Mouse (Mus musculus): ENCODE data around the gene Gpr142. TPM values are rescaled to one million over a fixed set of nuclear protein-coding genes. Genes with fewer than 3 reads are reported as not detected.

The Gpr142 gene
- polyA plus RNA-seq, 1 experiment from 2014 or later: not detected

GRCm38 (mm10) chr11:114795848-114796322 is 2.8 kb upstream of the Gpr142 start, which contains the start of gene Btbd17:
Gene Btbd17, minus strand, starts transcription at chr11:114795945.
- peak within 1 kb of the TSS; percentile 67 for H3K4me2 ChIP-seq (ENCODE audit: low read depth, low read length)
- 18% methylated on average over 4 of the region's 4 CpGs for WGBS
- ATAC-seq (ENCODE audit: low read depth): no peak; the same call in 1 of the 2 replicates
- no peaks in the 10 kb centered on the region for H3K9me3 ChIP-seq (ENCODE audit: control insufficient read depth, low read length)
- peak within 1 kb of the TSS; percentile 42 for H3K4me3 ChIP-seq (ENCODE audit: low read length)
- peaks cover 18% of the 10 kb centered on the region for H3K4me1 ChIP-seq (replicated peaks; ENCODE audit: control insufficient read depth, insufficient read depth, low read length)
- H3K27ac ChIP-seq (ENCODE audit: low read length): no peak within 1 kb of the TSS
- H3K36me3 ChIP-seq (ENCODE audit: control insufficient read depth, insufficient read depth, low read length): no peaks in the 10 kb centered on the region
- no peak within 1 kb of the TSS for H3K9ac ChIP-seq (ENCODE audit: low read length)
- H3K27me3 ChIP-seq (ENCODE audit: control insufficient read depth, insufficient read depth, low read depth, low read length): peaks cover 31% of the 10 kb centered on the region

- Histone ChIP-seq H3K4me1 (replicated peaks; ENCODE audit: control insufficient read depth, insufficient read depth, low read length) (peaks cover 9% of the 10 kb centered on the region), H3K9me3 (ENCODE audit: control insufficient read depth, low read length) (no peaks in the 10 kb centered on the region), H3K9ac (ENCODE audit: low read length) (no peak overlapping the region), H3K4me3 (ENCODE audit: low read length) (no peak overlapping the region), H3K27ac (ENCODE audit: low read length) (no peak overlapping the region), H3K27me3 (ENCODE audit: control insufficient read depth, insufficient read depth, low read depth, low read length) (peaks cover 19% of the 10 kb centered on the region), H3K4me2 (ENCODE audit: low read depth, low read length) (no peak overlapping the region), H3K36me3 (ENCODE audit: control insufficient read depth, insufficient read depth, low read length) (no peaks in the 10 kb centered on the region)
- 79% methylated on average over 7 of the region's 7 CpGs for WGBS
- no peak for ATAC-seq (ENCODE audit: low read depth)
These were observed 1.5 kb upstream of the Gpr142 start for GRCm38 (mm10) chr11:114797176-114797575.

GRCm38 (mm10) chr11:114797981-114798380 is 743 bp upstream of the Gpr142 start:
- 74% methylated on average over 3 of the region's 3 CpGs for WGBS
- Histone ChIP-seq H3K27ac (ENCODE audit: low read length) (no peak overlapping the region), H3K27me3 (ENCODE audit: control insufficient read depth, insufficient read depth, low read depth, low read length) (peaks cover 10% of the 10 kb centered on the region), H3K36me3 (ENCODE audit: control insufficient read depth, insufficient read depth, low read length) (no peaks in the 10 kb centered on the region), H3K4me2 (ENCODE audit: low read depth, low read length) (no peak overlapping the region), H3K4me3 (ENCODE audit: low read length) (no peak overlapping the region), H3K9ac (ENCODE audit: low read length) (no peak overlapping the region), H3K4me1 (replicated peaks; ENCODE audit: control insufficient read depth, insufficient read depth, low read length) (peaks cover 6% of the 10 kb centered on the region; the same call in 1 of the 2 replicates), H3K9me3 (ENCODE audit: control insufficient read depth, low read length) (no peaks in the 10 kb centered on the region)
- ATAC-seq (ENCODE audit: low read depth): no peak

GRCm38 (mm10) chr11:114801906-114802305 is 3.2 kb downstream of the Gpr142 start:
- no peak overlapping the region for H3K27ac ChIP-seq (ENCODE audit: low read length)
- no peak overlapping the region for H3K9ac ChIP-seq (ENCODE audit: low read length)
- H3K36me3 ChIP-seq (ENCODE audit: control insufficient read depth, insufficient read depth, low read length): no peaks in the 10 kb centered on the region
- H3K27me3 ChIP-seq (ENCODE audit: control insufficient read depth, insufficient read depth, low read depth, low read length): no peaks in the 10 kb centered on the region
- H3K4me2 ChIP-seq (ENCODE audit: low read depth, low read length): no peak overlapping the region
- no peaks in the 10 kb centered on the region; the same call in 1 of the 2 replicates for H3K4me1 ChIP-seq (replicated peaks; ENCODE audit: control insufficient read depth, insufficient read depth, low read length)
- WGBS: 88% methylated on average over 1 of the region's 1 CpGs
- ATAC-seq (ENCODE audit: low read depth): no peak
- no peaks in the 10 kb centered on the region for H3K9me3 ChIP-seq (ENCODE audit: control insufficient read depth, low read length)
- no peak overlapping the region for H3K4me3 ChIP-seq (ENCODE audit: low read length)

GRCm38 (mm10) chr11:114802540-114803267 is 4.0 kb downstream of the Gpr142 start:
- H3K27me3 ChIP-seq (ENCODE audit: control insufficient read depth, insufficient read depth, low read depth, low read length): no peaks in the 10 kb centered on the region
- H3K4me3 ChIP-seq (ENCODE audit: low read length): no peak overlapping the region
- H3K4me2 ChIP-seq (ENCODE audit: low read depth, low read length): no peak overlapping the region
- H3K36me3 ChIP-seq (ENCODE audit: control insufficient read depth, insufficient read depth, low read length): no peaks in the 10 kb centered on the region
- peaks cover 3% of the 10 kb centered on the region; the same call in 1 of the 2 replicates for H3K4me1 ChIP-seq (replicated peaks; ENCODE audit: control insufficient read depth, insufficient read depth, low read length)
- 38% methylated on average over 15 of the region's 15 CpGs for WGBS
- ATAC-seq (ENCODE audit: low read depth): peak; percentile 24; the same call in 1 of the 2 replicates
- H3K9ac ChIP-seq (ENCODE audit: low read length): peak overlapping the region; percentile 32; the same call in 1 of the 2 replicates
- no peaks in the 10 kb centered on the region for H3K9me3 ChIP-seq (ENCODE audit: control insufficient read depth, low read length)
- peak overlapping the region; percentile 10; the same call in 1 of the 2 replicates for H3K27ac ChIP-seq (ENCODE audit: low read length)

- ATAC-seq (ENCODE audit: low read depth): no peak
- no peak overlapping the region for H3K4me2 ChIP-seq (ENCODE audit: low read depth, low read length)
- no peaks in the 10 kb centered on the region for H3K36me3 ChIP-seq (ENCODE audit: control insufficient read depth, insufficient read depth, low read length)
- 53% methylated on average over 8 of the region's 8 CpGs for WGBS
- no peaks in the 10 kb centered on the region for H3K27me3 ChIP-seq (ENCODE audit: control insufficient read depth, insufficient read depth, low read depth, low read length)
- H3K9ac ChIP-seq (ENCODE audit: low read length): no peak overlapping the region
- no peaks in the 10 kb centered on the region for H3K9me3 ChIP-seq (ENCODE audit: control insufficient read depth, low read length)
- H3K4me1 ChIP-seq (replicated peaks; ENCODE audit: control insufficient read depth, insufficient read depth, low read length): peaks cover 5% of the 10 kb centered on the region; the same call in 1 of the 2 replicates
- no peak overlapping the region for H3K4me3 ChIP-seq (ENCODE audit: low read length)
- no peak overlapping the region for H3K27ac ChIP-seq (ENCODE audit: low read length)
These were observed 5.3 kb downstream of the Gpr142 start for GRCm38 (mm10) chr11:114803990-114804389.

- no peaks in the 10 kb centered on the region for H3K36me3 ChIP-seq (ENCODE audit: control insufficient read depth, insufficient read depth, low read length)
- ATAC-seq (ENCODE audit: low read depth): no peak
- peaks cover 5% of the 10 kb centered on the region; the same call in 1 of the 2 replicates for H3K4me1 ChIP-seq (replicated peaks; ENCODE audit: control insufficient read depth, insufficient read depth, low read length)
- 81% methylated on average over 2 of the region's 2 CpGs for WGBS
- H3K27ac ChIP-seq (ENCODE audit: low read length): no peak overlapping the region
- no peak overlapping the region for H3K9ac ChIP-seq (ENCODE audit: low read length)
- H3K4me2 ChIP-seq (ENCODE audit: low read depth, low read length): no peak overlapping the region
- H3K27me3 ChIP-seq (ENCODE audit: control insufficient read depth, insufficient read depth, low read depth, low read length): no peaks in the 10 kb centered on the region
- H3K9me3 ChIP-seq (ENCODE audit: control insufficient read depth, low read length): no peaks in the 10 kb centered on the region
- H3K4me3 ChIP-seq (ENCODE audit: low read length): no peak overlapping the region
These were observed 8.3 kb downstream of the Gpr142 start for GRCm38 (mm10) chr11:114807025-114807424.

- WGBS: 33% methylated on average over 10 of the region's 14 CpGs
- H3K4me2 ChIP-seq (ENCODE audit: low read depth, low read length): no peak overlapping the region
- peak; percentile 39; the same call in 1 of the 2 replicates for ATAC-seq (ENCODE audit: low read depth)
These were observed 9.1 kb downstream of the Gpr142 start for GRCm38 (mm10) chr11:114807686-114808427.

GRCm38 (mm10) chr11:114809371-114809770 is 10.6 kb downstream of the Gpr142 start:
- no peaks in the 10 kb centered on the region for H3K27me3 ChIP-seq (ENCODE audit: control insufficient read depth, insufficient read depth, low read depth, low read length)
- H3K4me2 ChIP-seq (ENCODE audit: low read depth, low read length): no peak overlapping the region
- H3K27ac ChIP-seq (ENCODE audit: low read length): no peak overlapping the region
- H3K9me3 ChIP-seq (ENCODE audit: control insufficient read depth, low read length): no peaks in the 10 kb centered on the region
- no peak overlapping the region for H3K4me3 ChIP-seq (ENCODE audit: low read length)
- 68% methylated on average over 1 of the region's 1 CpGs for WGBS
- peaks cover 5% of the 10 kb centered on the region; the same call in 1 of the 2 replicates for H3K4me1 ChIP-seq (replicated peaks; ENCODE audit: control insufficient read depth, insufficient read depth, low read length)
- ATAC-seq (ENCODE audit: low read depth): no peak
- no peak overlapping the region for H3K9ac ChIP-seq (ENCODE audit: low read length)
- no peaks in the 10 kb centered on the region for H3K36me3 ChIP-seq (ENCODE audit: control insufficient read depth, insufficient read depth, low read length)

More at GRCm38 (mm10) chr11:114807686-114808427, 9.1 kb downstream of the Gpr142 start:
- H3K27ac ChIP-seq (ENCODE audit: low read length): no peak overlapping the region
- no peak overlapping the region for H3K9ac ChIP-seq (ENCODE audit: low read length)
- peaks cover 5% of the 10 kb centered on the region; the same call in 1 of the 2 replicates for H3K4me1 ChIP-seq (replicated peaks; ENCODE audit: control insufficient read depth, insufficient read depth, low read length)
- H3K27me3 ChIP-seq (ENCODE audit: control insufficient read depth, insufficient read depth, low read depth, low read length): no peaks in the 10 kb centered on the region
- no peaks in the 10 kb centered on the region for H3K9me3 ChIP-seq (ENCODE audit: control insufficient read depth, low read length)
- H3K4me3 ChIP-seq (ENCODE audit: low read length): no peak overlapping the region
- H3K36me3 ChIP-seq (ENCODE audit: control insufficient read depth, insufficient read depth, low read length): no peaks in the 10 kb centered on the region
